Mouse (Mus musculus) neural tube, embryonic 14.5 days (tissue): ENCODE measurements around the gene Clcn1. TPM values are rescaled to one million over a fixed set of nuclear protein-coding genes. Genes with fewer than 3 reads are reported as not detected.

Experiments
- ATAC-seq: fragments of 200-750 bp; cut with Nextera tagmentation; 2 replicates; pipeline ENCODE4 v1.8.0; 2017; ENCODE audit warnings: low read depth, mild to moderate bottlenecking, moderate TSS enrichment, moderate library complexity
- H3K27ac ChIP-seq: fragments of 300-500 bp; sonication (generic); 2 replicates; pipeline ENCODE4 v1.5.1; 2014; ENCODE audit warnings: low read depth, mild to moderate bottlenecking, control low read depth, low read length, moderate library complexity, mixed read lengths
- H3K27me3 ChIP-seq: fragments of 300-500 bp; sonication (generic); 2 replicates; pipeline ENCODE4 v1.6.1; 2014; ENCODE audit warnings: low read length; ENCODE audit not compliant: control insufficient read depth, insufficient read depth
- H3K36me3 ChIP-seq: fragments of 300-500 bp; sonication (generic); 2 replicates; pipeline ENCODE4 v1.6.1; 2014; ENCODE audit warnings: low read length, mixed read lengths; ENCODE audit not compliant: control insufficient read depth, insufficient read depth
- H3K4me1 ChIP-seq: fragments of 300-500 bp; sonication (generic); 2 replicates; pipeline ENCODE4 v1.6.1; 2014; ENCODE audit warnings: low read length; ENCODE audit not compliant: control insufficient read depth, insufficient read depth
- H3K4me2 ChIP-seq: fragments of 300-500 bp; sonication (generic); 2 replicates; pipeline ENCODE4 v1.6.1; 2014; ENCODE audit warnings: mild to moderate bottlenecking, low read depth, low read length, control low read depth
- H3K4me3 ChIP-seq: fragments of 300-500 bp; sonication (generic); 2 replicates; pipeline ENCODE4 v1.5.1; 2014; ENCODE audit warnings: low read depth, low read length, control low read depth, mixed read lengths
- H3K9ac ChIP-seq: fragments of 300-500 bp; sonication (generic); replicated peaks from 2 replicates; pipeline ENCODE4 v1.6.1; 2014; ENCODE audit warnings: low read depth, mild to moderate bottlenecking, control low read depth, low read length, mixed read lengths
- H3K9me3 ChIP-seq: fragments of 300-500 bp; sonication (generic); 2 replicates; pipeline ENCODE4 v1.6.1; 2016; ENCODE audit warnings: low read length; ENCODE audit not compliant: control insufficient read depth
- WGBS: fragments of 180-500 bp; shearing (Covaris S2); extraction: QIAGEN DNeasy Blood & Tissue Kit; methylation state at CpG from one replicate; pipeline ENCODE4 v1.1.7; 2014; 5-methylcytosine and 5-hydroxymethylcytosine counted together
- polyA plus RNA-seq: library from polyadenylated mRNA; unstranded; fragments of >200 nt; fragmentation: Nextera tagmentation; extraction: Ambion mirVana; gene quantifications from 2 replicates; pipeline ENCODE4 v1.2.1, GENCODE M21; 2014

Gene Clcn1
- polyA plus RNA-seq, 1 experiment from 2014 or later, result 2.6 TPM

DNA sequence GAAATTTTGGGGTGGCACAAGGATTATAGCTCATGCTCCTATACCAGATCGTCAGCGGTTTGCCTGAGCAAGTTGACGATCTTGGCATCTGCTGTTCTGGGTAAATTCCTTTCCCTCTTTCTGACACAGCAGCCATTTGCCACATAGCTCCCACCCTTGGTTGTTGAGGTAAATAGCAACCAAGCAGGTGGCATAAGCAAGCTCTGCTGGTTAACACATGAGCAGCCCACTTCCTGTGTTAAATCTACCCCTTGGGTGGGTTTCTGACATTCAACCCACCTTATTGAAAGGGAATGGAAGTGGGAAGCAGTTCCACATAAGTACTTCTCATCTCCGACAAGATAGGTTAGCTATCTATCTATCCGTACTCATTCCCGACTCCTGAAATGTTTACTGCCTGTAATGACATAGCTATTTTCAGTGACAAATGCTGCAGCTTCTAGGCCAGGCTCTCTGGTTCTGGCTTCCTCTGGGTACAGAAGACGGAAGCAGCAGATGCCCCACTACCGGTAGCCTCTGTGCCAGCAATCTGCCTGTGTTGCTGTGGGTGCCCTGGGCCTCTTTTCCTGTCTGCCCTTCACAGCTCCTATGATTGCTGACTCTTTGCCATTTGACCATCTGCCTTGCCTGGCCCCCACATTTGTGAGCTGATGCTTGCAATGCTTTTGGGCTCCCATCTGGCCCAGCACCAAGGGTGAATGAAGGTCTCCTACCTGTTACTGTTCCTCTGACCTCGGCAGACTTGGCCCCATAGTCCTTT is 57.1 kb downstream of the Clcn1 start:
- H3K4me3 ChIP-seq, result no peak overlapping the region
- ATAC-seq, result no peak
- no peaks in the 10 kb centered on the region for H3K27me3 ChIP-seq
- H3K9ac ChIP-seq, result no peak overlapping the region
- H3K4me1 ChIP-seq, result no peaks in the 10 kb centered on the region
- H3K27ac ChIP-seq, result no peak overlapping the region
- H3K4me2 ChIP-seq, result no peak overlapping the region
- no peaks in the 10 kb centered on the region for H3K9me3 ChIP-seq
- WGBS, result 85% methylated on average over 9 of the region's 9 CpGs
- no peaks in the 10 kb centered on the region for H3K36me3 ChIP-seq

GRCm38 (mm10) chr6:42344255-42344654 is 57.8 kb downstream of the Clcn1 start:
- ATAC-seq, result no peak
- no peaks in the 10 kb centered on the region; the same call in 1 of the 2 replicates for H3K4me1 ChIP-seq
- no peak overlapping the region for H3K27ac ChIP-seq
- no peaks in the 10 kb centered on the region for H3K27me3 ChIP-seq
- no peaks in the 10 kb centered on the region for H3K9me3 ChIP-seq
- no peak overlapping the region for H3K9ac ChIP-seq
- WGBS, result 79% methylated on average over 1 of the region's 1 CpGs
- no peak overlapping the region for H3K4me3 ChIP-seq
- H3K4me2 ChIP-seq, result no peak overlapping the region
- no peaks in the 10 kb centered on the region for H3K36me3 ChIP-seq

DNA sequence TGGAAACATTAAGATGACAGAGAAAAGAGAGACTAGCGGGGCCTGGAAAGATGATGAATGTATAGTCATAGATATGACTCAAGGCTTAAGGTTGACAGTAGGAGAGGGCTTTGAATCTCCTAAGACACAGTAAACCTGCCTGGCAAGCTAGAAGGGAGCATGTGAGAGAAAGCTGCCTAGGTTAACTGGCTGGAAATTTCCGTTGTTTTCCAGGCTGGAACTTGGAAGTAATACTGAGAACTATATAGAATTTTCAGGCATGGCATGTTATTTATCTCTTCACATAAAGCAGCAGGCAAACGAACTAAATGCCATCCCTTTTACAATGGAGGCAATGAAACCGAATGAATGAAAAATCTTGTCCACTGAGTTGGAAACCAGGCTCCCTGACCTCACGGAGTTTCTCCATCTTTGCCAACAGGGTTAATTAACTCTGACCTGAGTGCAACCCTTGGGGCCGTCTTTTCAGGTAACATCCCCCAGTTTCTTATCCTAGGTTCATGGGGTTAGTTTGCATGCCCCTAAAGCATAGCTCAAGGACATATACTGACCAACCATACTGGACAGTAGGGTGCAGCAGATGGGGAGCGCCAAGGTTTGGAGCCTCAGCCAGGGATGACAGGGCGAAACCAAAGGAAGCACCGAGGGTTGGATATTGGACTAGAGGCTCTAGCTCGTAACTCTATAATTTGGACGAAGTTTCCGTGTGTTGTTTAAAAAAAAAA is 62.0 kb downstream of the Clcn1 start:
- H3K9me3 ChIP-seq, result no peaks in the 10 kb centered on the region
- 34% methylated on average over 12 of the region's 12 CpGs for WGBS
- no peak overlapping the region for H3K27ac ChIP-seq
- peak overlapping the region; percentile 79 for H3K4me3 ChIP-seq
- H3K4me1 ChIP-seq, result peaks cover 6% of the 10 kb centered on the region; the same call in 1 of the 2 replicates
- no peak for ATAC-seq
- H3K4me2 ChIP-seq, result peak overlapping the region; percentile 94
- no peak overlapping the region; the same call in 1 of the 2 replicates for H3K9ac ChIP-seq
- H3K36me3 ChIP-seq, result no peaks in the 10 kb centered on the region
- no peaks in the 10 kb centered on the region for H3K27me3 ChIP-seq

- Histone ChIP-seq H3K4me3 (peak overlapping the region; percentile 79), H3K27ac (peak overlapping the region; percentile 82), H3K4me2 (peak overlapping the region; percentile 94), H3K27me3 (no peaks in the 10 kb centered on the region), H3K9ac (peak overlapping the region; percentile 84), H3K9me3 (no peaks in the 10 kb centered on the region), H3K4me1 (peaks cover 8% of the 10 kb centered on the region; the same call in 1 of the 2 replicates), H3K36me3 (no peaks in the 10 kb centered on the region)
- WGBS, result under 1% methylated on average over 11 of the region's 11 CpGs
- ATAC-seq, result peak; percentile 38
Observed at GRCm38 (mm10) chr6:42349006-42349425, 62.5 kb downstream of the Clcn1 start.

GRCm38 (mm10) chr6:42349426-42350020 is 63.0 kb downstream of the Clcn1 start, which contains the start of gene Zyx:
Zyx (plus strand) TSS chr6:42349630.
- Histone ChIP-seq H3K4me2 (peak within 1 kb of the TSS; percentile 94), H3K9ac (peak within 1 kb of the TSS; percentile 84), H3K27me3 (no peaks in the 10 kb centered on the region), H3K9me3 (no peaks in the 10 kb centered on the region), H3K4me1 (peaks cover 8% of the 10 kb centered on the region; the same call in 1 of the 2 replicates), H3K4me3 (peak within 1 kb of the TSS; percentile 79), H3K27ac (peak within 1 kb of the TSS; percentile 82), H3K36me3 (no peaks in the 10 kb centered on the region)
- WGBS, result 0% methylated on average over 24 of the region's 36 CpGs
- peak; percentile 92 for ATAC-seq

GRCm38 (mm10) chr6:42350021-42350967 is 63.8 kb downstream of the Clcn1 start:
- Histone ChIP-seq H3K4me1 (peaks cover 8% of the 10 kb centered on the region; the same call in 1 of the 2 replicates), H3K9ac (peak overlapping the region; percentile 84), H3K9me3 (no peaks in the 10 kb centered on the region), H3K4me2 (peak overlapping the region; percentile 94), H3K27me3 (no peaks in the 10 kb centered on the region), H3K4me3 (peak overlapping the region; percentile 79), H3K27ac (peak overlapping the region; percentile 82), H3K36me3 (peaks cover under 1% of the 10 kb centered on the region; the same call in 1 of the 2 replicates)
- 0% methylated on average over 49 of the region's 72 CpGs for WGBS
- ATAC-seq, result peak; percentile 42

DNA sequence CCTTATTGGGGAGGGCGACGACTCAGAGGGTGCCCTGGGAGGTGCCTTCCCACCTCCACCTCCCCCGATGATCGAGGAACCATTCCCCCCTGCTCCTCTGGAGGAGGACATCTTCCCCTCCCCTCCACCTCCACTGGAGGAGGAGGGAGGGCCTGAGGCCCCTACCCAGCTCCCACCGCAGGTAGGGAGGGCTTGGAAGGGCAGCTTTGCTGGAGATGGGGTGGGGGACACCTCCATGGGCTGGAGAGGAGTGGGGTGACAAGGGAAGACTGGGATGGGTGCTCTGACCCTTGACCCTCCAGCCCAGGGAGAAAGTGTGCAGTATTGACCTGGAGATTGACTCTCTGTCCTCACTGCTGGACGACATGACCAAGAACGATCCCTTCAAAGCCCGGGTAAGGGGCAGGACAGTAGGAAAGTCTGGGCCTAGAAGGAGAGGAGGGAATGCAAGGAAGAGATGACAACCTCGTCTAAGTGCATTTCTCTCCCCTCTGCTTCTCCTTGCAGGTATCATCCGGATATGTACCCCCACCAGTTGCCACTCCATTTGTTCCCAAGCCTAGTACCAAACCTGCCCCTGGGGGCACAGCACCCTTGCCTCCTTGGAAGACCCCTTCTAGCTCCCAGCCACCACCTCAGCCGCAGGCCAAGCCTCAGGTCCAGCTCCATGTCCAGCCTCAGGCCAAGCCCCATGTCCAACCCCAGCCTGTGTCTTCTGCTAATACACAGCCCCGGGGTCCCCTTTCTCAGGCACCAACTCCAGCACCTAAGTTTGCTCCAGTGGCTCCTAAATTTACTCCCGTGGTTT is 64.7 kb downstream of the Clcn1 start:
- 55% methylated on average over 11 of the region's 13 CpGs for WGBS

More for the DNA sequence above, 64.7 kb downstream of the Clcn1 start:
- no peaks in the 10 kb centered on the region for H3K27me3 ChIP-seq
- peak overlapping the region; percentile 79 for H3K4me3 ChIP-seq
- H3K9ac ChIP-seq, result peak overlapping the region; percentile 84
- H3K9me3 ChIP-seq, result no peaks in the 10 kb centered on the region
- H3K36me3 ChIP-seq, result peaks cover 10% of the 10 kb centered on the region
- no peak for ATAC-seq
- H3K4me1 ChIP-seq, result peaks cover 8% of the 10 kb centered on the region; the same call in 1 of the 2 replicates
- no peak overlapping the region for H3K27ac ChIP-seq
- peak overlapping the region; percentile 94 for H3K4me2 ChIP-seq
